Mouse (Mus musculus) cerebellum, adult 2 months (tissue): Measurements from ENCODE around the gene Palb2. TPM values are rescaled to one million over a fixed set of nuclear protein-coding genes. Genes with fewer than 3 reads are reported as not detected.
A peak's percentile ranks its signal among the peaks of the same experiment; 100 is the strongest.

Experiments used
- DNase-seq, 2 experiments: peaks; one replicate each; pipeline ENCODE4 v3.0.0; 2021
- H3K27ac ChIP-seq: fragments of 200-500 bp; 2 replicates; pipeline ENCODE4 v1.5.1; 2012; ENCODE audit warnings: low read length, control low read depth, inconsistent platforms; ENCODE audit not compliant: insufficient read depth
- H3K27me3 ChIP-seq: fragments of 200-500 bp; 2 replicates; pipeline ENCODE4 v1.6.1; 2012; ENCODE audit warnings: inconsistent platforms, mild to moderate bottlenecking, low read length, moderate library complexity; ENCODE audit not compliant: control insufficient read depth, insufficient read depth
- H3K4me1 ChIP-seq: fragments of 200-500 bp; 2 replicates; pipeline ENCODE4 v1.6.1; 2011; ENCODE audit warnings: low read length; ENCODE audit not compliant: control insufficient read depth, insufficient read depth
- H3K4me3 ChIP-seq: fragments of 200-500 bp; replicated peaks from 2 replicates; pipeline ENCODE3; 2011; ENCODE audit warnings: mild to moderate bottlenecking, low read depth, low read length, control low read depth; ENCODE audit not compliant: insufficient read depth
- CTCF ChIP-seq: fragments of 200-500 bp; IDR thresholded peaks from 2 replicates; pipeline ENCODE4 v1.5.1; 2011; ENCODE audit warnings: low read depth, mild to moderate bottlenecking, control low read depth, low read length, moderate library complexity, borderline replicate concordance; ENCODE audit not compliant: insufficient read depth
- POLR2A ChIP-seq: fragments of 200-500 bp; IDR thresholded peaks from 2 replicates; pipeline ENCODE4 v1.6.1; 2011; ENCODE audit warnings: low read length, control low read depth, borderline replicate concordance; ENCODE audit not compliant: insufficient read depth
- WGBS: fragments of 180-500 bp; shearing (Covaris S2); methylation state at CpG from one replicate; pipeline ENCODE4 v1.1.7; 2018; 5-methylcytosine and 5-hydroxymethylcytosine counted together
- polyA plus RNA-seq: library from polyadenylated mRNA; depleted of rRNA; stranded (reverse); fragments of >200 nt; gene quantifications from 2 replicates; pipeline ENCODE4 v1.2.3, GENCODE M21; 2012

Gene Palb2
- polyA plus RNA-seq, 1 experiment: 2.2 TPM

DNA sequence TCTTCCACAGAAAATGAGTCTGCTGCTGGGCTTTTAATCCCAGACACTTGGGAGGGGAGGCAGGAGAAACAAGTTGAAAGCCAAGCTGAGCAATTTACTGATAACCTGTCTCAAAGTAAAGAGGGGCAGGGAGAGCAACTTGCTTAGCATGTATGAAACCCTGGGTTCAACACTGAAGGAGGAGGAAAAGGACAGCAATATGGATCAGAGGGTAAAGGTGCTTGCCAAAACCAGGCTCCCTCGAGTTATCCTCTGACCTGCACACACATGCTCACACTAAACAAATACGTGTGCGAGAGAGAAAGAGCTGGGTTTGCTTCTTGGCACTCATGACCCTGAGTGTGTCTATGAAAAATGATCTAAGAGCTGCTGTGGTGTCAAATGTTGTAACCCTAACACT is 34.8 kb downstream of the Palb2 start:
- no peak for DNase-seq
- WGBS: 86% methylated on average over 3 of the region's 3 CpGs
- Histone ChIP-seq H3K4me1 (peaks cover 3% of the 10 kb centered on the region; the same call in 1 of the 2 replicates), H3K27me3 (no peaks in the 10 kb centered on the region), H3K27ac (no peak overlapping the region), H3K4me3 (no peak overlapping the region)
- TF ChIP-seq POLR2A (no peak), CTCF (no peak)

DNA sequence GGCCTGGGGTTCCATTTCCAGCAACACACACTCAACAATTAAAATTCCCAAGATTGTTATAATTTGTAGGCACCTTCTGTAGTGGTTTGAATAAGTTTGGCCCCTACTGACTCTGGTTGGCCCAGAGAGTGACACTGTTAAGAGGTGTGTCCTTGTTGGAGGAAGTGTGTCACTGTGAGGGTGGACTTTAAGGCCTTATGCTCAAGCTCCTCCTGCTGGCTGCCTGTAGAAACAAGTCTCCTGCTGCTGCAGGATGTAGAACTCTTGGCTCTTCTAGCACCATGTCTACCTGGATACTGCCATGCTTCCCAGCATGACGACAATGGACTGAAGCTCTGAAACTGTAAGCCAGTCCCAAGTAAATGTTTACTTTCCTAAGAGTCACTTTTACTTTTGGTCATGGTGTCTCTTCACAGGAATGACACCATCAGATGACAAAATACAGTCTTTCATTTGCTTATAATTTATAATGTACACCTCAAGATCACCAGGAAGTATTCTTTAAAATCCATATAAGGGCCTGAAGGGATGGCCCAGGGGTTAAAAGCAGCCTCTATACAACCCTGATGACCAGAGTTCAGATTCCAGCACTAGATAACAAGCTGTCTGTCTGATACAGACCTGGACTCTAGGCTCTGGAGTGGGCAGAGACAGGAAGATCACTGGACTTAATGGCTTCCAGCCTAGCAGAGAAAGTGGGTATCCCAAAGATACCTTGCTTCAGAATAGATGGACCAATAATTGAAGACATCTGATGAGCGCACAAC is 38.0 kb downstream of the Palb2 start:
- H3K27ac ChIP-seq: no peak overlapping the region
- no peak for DNase-seq
- 77% methylated on average over 2 of the region's 2 CpGs for WGBS
- TF ChIP-seq CTCF: no peak
- TF ChIP-seq POLR2A: no peak
- H3K27me3 ChIP-seq: no peaks in the 10 kb centered on the region
- H3K4me1 ChIP-seq: no peaks in the 10 kb centered on the region; the same call in 1 of the 2 replicates
- H3K4me3 ChIP-seq: no peak overlapping the region

DNA sequence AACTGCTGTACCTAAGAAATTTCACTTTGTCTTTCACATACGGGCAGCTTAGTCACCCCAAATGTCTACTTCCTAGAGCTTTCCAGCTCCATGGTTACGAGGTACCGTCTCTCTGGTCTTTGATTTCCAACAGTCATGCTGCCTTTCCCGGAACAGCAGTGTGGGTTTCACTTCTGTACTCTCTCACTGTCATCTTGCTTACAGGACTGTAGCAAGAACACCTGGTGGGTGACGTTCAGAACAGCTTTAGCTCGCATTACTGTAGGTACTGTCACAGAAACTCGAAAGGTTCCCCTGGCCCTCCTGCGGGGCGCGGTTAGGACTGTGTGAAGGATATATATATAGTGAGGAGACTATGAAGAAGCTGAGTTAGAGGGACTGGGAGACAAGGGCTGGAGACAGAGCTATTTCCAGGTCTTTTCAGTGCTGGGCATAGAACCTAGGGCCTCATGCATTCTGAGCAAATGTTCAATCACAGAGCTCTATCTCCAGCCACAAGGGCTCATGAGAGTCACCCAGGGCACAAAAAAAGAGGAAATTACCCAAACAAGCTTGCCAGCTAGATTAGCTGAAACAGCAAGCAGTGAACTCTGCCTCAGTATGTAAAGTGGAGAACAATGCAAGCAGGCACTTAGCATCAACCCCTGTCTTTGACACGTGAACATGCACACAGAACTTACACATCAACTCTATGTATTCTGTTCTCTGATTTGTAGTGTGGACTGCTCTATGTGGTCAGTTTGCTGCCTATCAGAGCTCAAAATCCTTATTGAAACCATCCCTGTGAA is 45.4 kb downstream of the Palb2 start:
- DNase-seq: no peak
- H3K27me3 ChIP-seq: no peaks in the 10 kb centered on the region
- 87% methylated on average over 11 of the region's 11 CpGs for WGBS
- H3K4me3 ChIP-seq: no peak overlapping the region
- no peaks in the 10 kb centered on the region for H3K4me1 ChIP-seq
- H3K27ac ChIP-seq: no peak overlapping the region
- TF ChIP-seq CTCF: no peak
- no peak for TF ChIP-seq POLR2A

DNA sequence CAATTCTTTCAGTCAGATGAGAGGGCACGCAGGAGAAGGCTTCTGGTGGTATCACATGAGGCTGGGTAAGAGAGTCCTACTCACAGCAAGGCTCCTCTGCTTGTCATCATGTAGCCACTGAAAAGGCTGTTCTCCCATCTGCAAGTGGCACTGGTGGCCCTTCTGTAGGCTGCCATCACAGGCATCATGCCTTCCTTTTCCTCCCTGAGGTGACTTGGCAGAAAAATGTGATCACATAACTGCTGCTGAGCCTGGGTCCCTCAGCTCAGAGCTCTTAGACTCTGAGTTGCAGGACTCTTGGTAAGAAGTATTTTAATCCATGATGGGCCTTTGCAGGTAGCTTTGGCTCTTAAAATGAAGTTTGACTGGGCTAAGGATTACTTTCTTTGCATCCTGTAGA is 51.7 kb downstream of the Palb2 start:
- no peak overlapping the region for H3K4me3 ChIP-seq
- H3K4me1 ChIP-seq: peaks cover 11% of the 10 kb centered on the region
- no peak for TF ChIP-seq POLR2A
- TF ChIP-seq CTCF: no peak
- no peak overlapping the region for H3K27ac ChIP-seq
- no peak for DNase-seq
- H3K27me3 ChIP-seq: no peaks in the 10 kb centered on the region
- WGBS: 33% methylated on average over 1 of the region's 1 CpGs

DNA sequence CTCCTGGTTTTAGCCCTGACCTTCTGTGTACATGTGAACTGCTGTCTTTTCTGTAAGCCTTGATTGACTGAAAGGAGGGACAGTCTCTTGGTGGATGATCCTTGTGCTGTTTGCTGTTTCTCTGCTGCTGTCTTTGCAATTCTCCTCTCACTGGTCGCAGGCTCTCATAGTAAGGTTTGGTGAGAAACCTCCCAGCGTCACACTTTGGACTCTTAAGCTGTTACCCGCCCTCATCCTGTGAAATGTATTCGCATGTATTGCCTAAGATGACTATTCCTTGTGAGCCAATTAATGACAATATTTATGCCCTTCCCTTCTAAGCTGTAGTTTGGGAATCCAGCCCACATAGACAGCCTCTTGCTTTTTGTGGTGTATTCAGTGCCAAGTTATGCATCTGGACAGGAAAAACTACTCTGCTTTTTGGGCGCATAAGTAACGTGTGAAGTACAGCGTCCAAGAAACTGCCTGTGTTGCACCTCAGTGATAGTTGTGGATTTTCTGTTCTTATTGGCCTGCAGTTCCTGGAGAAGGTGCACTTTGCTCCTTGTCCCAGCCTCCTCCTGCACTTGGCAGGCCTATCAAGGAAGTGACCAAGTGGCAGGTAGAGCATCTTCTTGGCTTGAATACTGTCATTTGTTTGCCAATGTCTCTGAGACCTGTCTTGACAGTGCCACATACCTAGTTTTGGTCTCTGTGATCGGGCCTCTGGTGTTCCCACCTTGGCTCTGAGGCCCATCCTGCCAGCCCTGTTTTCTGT is 52.8 kb downstream of the Palb2 start:
- no peak overlapping the region for H3K27ac ChIP-seq
- WGBS: 70% methylated on average over 8 of the region's 8 CpGs
- no peak overlapping the region for H3K4me3 ChIP-seq
- no peak for DNase-seq
- H3K4me1 ChIP-seq: peaks cover 11% of the 10 kb centered on the region
- no peak for TF ChIP-seq CTCF
- TF ChIP-seq POLR2A: no peak
- no peaks in the 10 kb centered on the region for H3K27me3 ChIP-seq

DNA sequence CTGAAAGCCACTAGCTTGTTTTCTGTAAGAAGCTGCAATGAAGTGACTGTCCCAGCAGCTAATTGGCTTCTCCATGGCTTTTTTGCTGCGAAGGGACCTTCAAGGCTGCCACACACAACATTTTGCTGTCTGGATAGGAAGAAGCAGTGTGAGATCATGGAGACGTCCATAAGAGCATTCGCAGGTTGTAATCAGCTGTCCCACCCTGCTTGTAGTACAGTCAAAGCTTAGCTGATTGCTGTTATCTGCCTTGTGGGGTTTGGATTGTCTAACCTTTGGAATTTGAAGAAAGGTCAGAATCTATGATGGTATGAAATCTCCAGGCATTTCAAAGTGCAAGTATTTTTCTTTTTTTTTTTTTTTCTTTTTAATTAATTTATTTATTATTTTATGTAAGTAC is 58.4 kb downstream of the Palb2 start:
- TF ChIP-seq CTCF: no peak
- TF ChIP-seq POLR2A: no peak
- Histone ChIP-seq H3K27ac (no peak overlapping the region), H3K4me1 (peaks cover 6% of the 10 kb centered on the region), H3K4me3 (no peak overlapping the region), H3K27me3 (no peaks in the 10 kb centered on the region)
- DNase-seq: no peak
- 79% methylated on average over 3 of the region's 3 CpGs for WGBS

DNA sequence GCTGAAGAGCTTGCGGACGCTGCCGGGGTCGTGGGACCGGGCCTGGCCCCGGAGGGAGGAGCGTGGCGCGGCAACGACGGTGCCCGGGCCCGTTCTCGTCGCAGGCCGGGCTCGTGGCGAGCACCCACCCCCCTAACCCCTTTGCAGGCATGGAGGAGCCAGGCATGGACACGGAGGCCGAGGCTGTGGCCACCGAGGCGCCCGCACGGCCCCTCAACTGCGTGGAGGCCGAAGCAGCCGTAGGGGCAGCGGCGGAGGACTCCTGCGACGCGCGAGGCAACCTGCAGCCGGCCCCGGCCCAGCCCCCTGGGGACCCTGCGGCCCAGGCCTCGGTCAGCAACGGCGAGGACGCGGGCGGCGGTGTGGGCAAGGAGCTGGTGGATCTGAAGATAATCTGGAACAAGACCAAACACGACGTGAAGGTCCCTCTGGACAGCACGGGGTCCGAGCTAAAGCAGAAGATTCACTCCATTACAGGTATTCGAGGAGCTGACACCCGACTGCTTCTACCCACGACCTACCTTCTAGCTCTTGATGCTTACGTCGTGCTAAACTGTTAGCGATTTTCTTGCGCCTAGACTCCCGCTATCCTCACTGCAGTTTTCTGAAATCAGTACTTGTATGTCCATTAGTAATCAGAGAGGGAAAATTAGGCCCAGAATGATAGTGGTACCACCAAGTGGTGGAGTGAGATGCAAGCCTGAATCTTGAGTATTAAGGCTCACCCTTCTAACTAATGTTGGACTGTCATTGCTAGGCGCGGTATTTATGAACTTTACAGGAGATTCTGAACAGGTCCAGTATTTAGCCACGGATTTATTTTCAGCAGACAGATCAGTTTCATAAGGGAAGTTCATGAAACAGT is 65.0 kb downstream of the Palb2 start:
- 2% methylated on average over 58 of the region's 58 CpGs for WGBS
- no peak for DNase-seq
- Histone ChIP-seq H3K27ac (peak overlapping the region; percentile 84), H3K4me1 (peaks cover 3% of the 10 kb centered on the region), H3K27me3 (no peaks in the 10 kb centered on the region), H3K4me3 (peak overlapping the region; percentile 79)
- TF ChIP-seq CTCF: no peak
- TF ChIP-seq POLR2A: no peak
